Comparison of ENCODE assay signal across 11 mouse cellular contexts in the genomic region with DNA sequence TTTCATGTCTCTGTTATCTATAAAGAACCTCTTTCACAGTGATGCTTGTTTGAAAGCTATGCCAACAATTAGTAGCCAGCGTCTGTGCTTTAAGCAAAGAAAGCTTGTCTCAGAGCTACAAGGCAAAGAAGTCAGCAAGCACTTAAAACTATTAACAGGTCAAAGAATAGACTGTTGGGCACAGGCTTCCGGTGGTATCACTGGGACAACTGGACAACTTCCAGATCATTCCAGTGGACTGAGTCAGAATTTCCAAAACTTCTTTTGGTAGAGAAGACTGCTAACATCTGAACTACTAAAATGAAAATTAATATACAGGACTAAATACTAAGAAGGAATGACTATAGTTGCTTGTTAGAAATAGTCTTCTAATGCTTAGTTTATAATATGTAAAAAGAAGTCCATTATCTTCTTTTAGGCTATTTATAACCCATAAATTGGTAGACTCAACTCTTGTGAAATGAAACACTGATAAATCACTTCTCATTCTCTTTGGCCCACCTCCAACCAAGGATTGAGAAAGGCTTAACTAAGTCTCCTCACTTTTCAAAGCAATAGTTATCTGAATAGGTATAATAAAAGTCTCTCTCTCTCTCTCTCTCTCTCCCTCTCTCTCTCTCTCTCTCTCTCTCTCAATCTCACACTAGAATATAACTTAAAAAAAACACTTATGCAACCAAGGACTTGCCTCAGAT.
A peak's percentile ranks its signal among the peaks of the same experiment; 100 is the strongest.
DNase-seq lines count a peak whose midpoint lies in the region; ATAC-seq and TF ChIP-seq lines count a peak whose summit lies in the region.
"Had no signal": no experiment of that assay in that cellular context is flagged by ENCODE, and none has a peak within 500 bp of the region (broad histone marks: within the 10 kb centered on the region; RNA-seq: fewer than 3 reads in every experiment).

No protein-coding gene starts in this region.

- H3K9ac ChIP-seq in liver, adult 2 months (ENCODE audit: low read depth, low read length): no peak overlapping the region
- no peak overlapping the region for H3K9ac ChIP-seq in liver, postnatal 0 days (replicated peaks)
- H3K9ac ChIP-seq in heart, embryonic 11.5 days (ENCODE audit: low read depth, low read length): no peak overlapping the region

- no peaks in the 10 kb centered on the region for H3K9me3 ChIP-seq in liver, postnatal 0 days (ENCODE audit: low read length)
- no peaks in the 10 kb centered on the region for H3K9me3 ChIP-seq in heart, embryonic 11.5 days (replicated peaks; ENCODE audit: control insufficient read depth, low read length)

- H3ac ChIP-seq in myocyte (ENCODE audit: control insufficient read depth, insufficient read length): no peak overlapping the region

- no peak for TF ChIP-seq POLR2A in liver, adult 2 months (IDR thresholded peaks at IDR 0.05; ENCODE audit: extremely low read depth, insufficient read depth, low read length)
- TF ChIP-seq POLR2A in myocyte (IDR thresholded peaks at IDR 0.05; ENCODE audit: insufficient read length, low read depth): no peak

- H3K4me1 ChIP-seq in liver, adult 2 months (ENCODE audit: control insufficient read depth, insufficient read depth, low read length): peaks cover 2% of the 10 kb centered on the region
- no peaks in the 10 kb centered on the region for H3K4me1 ChIP-seq in liver, postnatal 0 days (ENCODE audit: insufficient read depth)
- H3K4me1 ChIP-seq in heart, embryonic 11.5 days (ENCODE audit: control insufficient read depth, insufficient read depth, low read length): 0 out of 2 replicates have a peak, but pooled peaks cover 8% of the 10 kb centered on the region

- H3K79me2 ChIP-seq in liver, adult 2 months (ENCODE audit: control insufficient read depth, insufficient read depth, low read length): no peaks in the 10 kb centered on the region
- peaks cover 7% of the 10 kb centered on the region for H3K79me2 ChIP-seq in myocyte (ENCODE audit: control insufficient read depth, insufficient read depth)

- TF ChIP-seq EP300 in liver, postnatal 0 days (IDR thresholded peaks at IDR 0.05; ENCODE audit: low read depth): no peak

- 37% methylated on average over 2 of the region's 2 CpGs for WGBS in liver, adult 2 months
- 76% methylated on average over 2 of the region's 2 CpGs for WGBS in liver, postnatal 0 days (ENCODE audit: insufficient replicate concordance)
- WGBS in heart, embryonic 11.5 days (ENCODE audit: insufficient replicate concordance): 20% methylated on average over 2 of the region's 2 CpGs

- TF ChIP-seq CTCF in liver, adult 2 months (IDR thresholded peaks at IDR 0.05; ENCODE audit: low read depth, low read length): no peak
- TF ChIP-seq CTCF in liver, postnatal 0 days (IDR thresholded peaks at IDR 0.05; ENCODE audit: low read depth): no peak

- H3K27ac ChIP-seq in liver, adult 2 months (replicated peaks; ENCODE audit: insufficient read depth, low read depth, low read length): no peak overlapping the region
- H3K27ac ChIP-seq in liver, postnatal 0 days (ENCODE audit: low read depth): no peak overlapping the region
- H3K27ac ChIP-seq in heart, embryonic 11.5 days (ENCODE audit: low read depth, low read length): peak overlapping the region; percentile 66

- DNase-seq in adrenal gland, adult (ENCODE audit: inconsistent age in 2 of 2, low spot score in 1 of 2): peak; percentile 35 to 83
- DNase-seq in adrenal gland, postnatal 25 days: no peak
- peak; percentile 53 for DNase-seq in liver, adult 2 months (ENCODE audit: extremely low read depth, low read depth, low spot score)
- DNase-seq in liver, postnatal 0 days: no peak
- DNase-seq in right cerebral cortex, postnatal 36 days (ENCODE audit: low spot score in 2 of 2): no peak
- DNase-seq in urinary bladder, postnatal 14 days (ENCODE audit: low spot score): no peak
- DNase-seq: cerebellum, postnatal 25 days; gastrocnemius, postnatal 10 days; right cerebral cortex, postnatal 25 days had no signal

- H3K27me3 ChIP-seq in liver, adult 2 months (ENCODE audit: control insufficient read depth, insufficient read depth, low read length): no peaks in the 10 kb centered on the region
- H3K27me3 ChIP-seq in liver, postnatal 0 days (ENCODE audit: insufficient read depth, low read length): no peaks in the 10 kb centered on the region
- H3K27me3 ChIP-seq in heart, embryonic 11.5 days (ENCODE audit: control insufficient read depth, insufficient read depth, low read length): no peaks in the 10 kb centered on the region
- H3K27me3 ChIP-seq in myocyte (ENCODE audit: control insufficient read depth, insufficient read depth, insufficient read length): no peaks in the 10 kb centered on the region

- no peaks in the 10 kb centered on the region for H3K36me3 ChIP-seq in liver, adult 2 months (ENCODE audit: control insufficient read depth, insufficient read depth, low read length)
- no peaks in the 10 kb centered on the region for H3K36me3 ChIP-seq in liver, postnatal 0 days (replicated peaks; ENCODE audit: insufficient read depth, low read length)
- H3K36me3 ChIP-seq in heart, embryonic 11.5 days (ENCODE audit: control insufficient read depth, insufficient read depth, low read length): no peaks in the 10 kb centered on the region
- H3K36me3 ChIP-seq in myocyte (ENCODE audit: control insufficient read depth, insufficient read depth): no peaks in the 10 kb centered on the region

- no peak for ATAC-seq in liver, postnatal 0 days
- no peak for ATAC-seq in heart, embryonic 11.5 days (replicated peaks; ENCODE audit: insufficient number of reproducible peaks, low FRiP score, low TSS enrichment)

- no peak overlapping the region for H3K4me3 ChIP-seq in liver, adult 2 months (ENCODE audit: insufficient read depth, low read depth, low read length)
- H3K4me3 ChIP-seq in liver, postnatal 0 days (ENCODE audit: low read depth, low read length): no peak overlapping the region
- H3K4me3 ChIP-seq in heart, embryonic 11.5 days (ENCODE audit: low read depth, low read length): no peak overlapping the region
- H3K4me3 ChIP-seq in myocyte: no peak overlapping the region

- H3K4me2 ChIP-seq in liver, postnatal 0 days (ENCODE audit: low read depth, low read length): no peak overlapping the region
- H3K4me2 ChIP-seq in heart, embryonic 11.5 days: no peak overlapping the region
- H3K4me2 ChIP-seq in myocyte (ENCODE audit: low read depth): peak overlapping the region; percentile 51

TF ChIP-seq in myocyte, 11 proteins besides CTCF, POLR2A, EP300 and RAD21:
- TF ChIP-seq SRF (IDR thresholded peaks at IDR 0.05; ENCODE audit: control insufficient read depth, insufficient read length, low read depth) (no peak), REST (IDR thresholded peaks at IDR 0.05; ENCODE audit: insufficient read depth, insufficient read length) (no peak)

Comparison
In these comparisons a context has a peak if more than half of its experiments do, and no peak if none do; other contexts are left out.
1. DNase-seq: peak in adrenal gland, adult (2 of 2) and liver, adult 2 months (single experiment); none in adrenal gland, postnatal 25 days (single experiment), liver, postnatal 0 days (single experiment), right cerebral cortex, postnatal 36 days (0 of 2) and urinary bladder, postnatal 14 days (single experiment).